Mouse (Mus musculus) bone marrow, adult 2 months (tissue): Measurements from ENCODE around the gene Dnajb2.

Experiments used
- CTCF ChIP-seq: fragments of 200-500 bp; IDR thresholded peaks from 2 replicates; pipeline ENCODE4 v1.5.1; 2011; ENCODE audit warnings: low read length, control low read depth; ENCODE audit not compliant: control insufficient read depth, insufficient read depth
- POLR2A ChIP-seq: fragments of 200-500 bp; IDR thresholded peaks from 2 replicates; pipeline ENCODE4 v1.6.1; 2011; ENCODE audit warnings: low read depth, mild to moderate bottlenecking, control low read depth, low read length, borderline replicate concordance; ENCODE audit not compliant: control insufficient read depth

DNA sequence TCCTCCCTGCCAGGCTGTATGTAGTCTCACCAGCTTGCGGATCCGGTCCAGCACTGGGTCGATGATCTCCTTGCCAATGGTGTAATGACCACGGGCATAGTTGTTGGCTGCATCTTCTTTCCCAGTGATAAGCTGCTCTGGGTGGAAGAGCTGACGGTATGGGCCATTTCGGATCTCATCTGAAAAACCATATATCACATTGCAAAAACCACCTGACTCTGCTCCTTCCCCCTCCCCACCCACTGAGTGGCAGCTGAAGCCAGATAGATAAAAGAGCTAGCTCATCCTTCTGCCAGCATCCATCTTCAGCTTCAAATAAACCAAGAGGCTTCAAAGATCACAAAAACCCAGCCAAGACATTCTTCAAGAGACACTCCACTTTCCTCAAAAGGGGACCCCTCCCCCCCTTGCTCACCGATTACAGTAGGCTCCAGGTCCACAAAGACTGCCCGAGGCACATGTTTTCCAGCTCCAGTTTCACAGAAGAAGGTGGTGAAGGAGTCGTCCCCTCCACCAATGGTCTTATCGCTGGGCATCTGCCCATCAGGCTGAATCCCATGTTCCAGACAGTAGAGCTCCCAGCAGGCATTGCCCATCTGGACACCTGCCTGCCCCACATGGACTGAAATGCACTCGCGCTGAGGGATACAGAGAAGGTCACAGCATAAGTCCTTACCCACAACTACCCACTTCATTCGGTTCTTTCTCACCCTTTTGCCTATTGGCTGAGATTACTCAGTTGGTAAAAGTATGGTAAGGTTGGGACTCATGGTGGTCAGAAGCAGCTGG, 19.2 kb upstream of the Dnajb2 start:
- TF ChIP-seq CTCF, result no peak
- TF ChIP-seq POLR2A, result peak; percentile 35; the same call in 1 of the 2 replicates
